Mouse (Mus musculus) forebrain, embryonic 15.5 days (tissue): Measurements from ENCODE around the gene Vps37c. TPM values are rescaled to one million over a fixed set of nuclear protein-coding genes. Genes with fewer than 3 reads are reported as not detected.

Experiments
- ATAC-seq: fragments of 200-750 bp; cut with Nextera tagmentation; replicated peaks from 2 replicates; pipeline ENCODE4 v1.8.0; 2017; ENCODE audit warnings: mild to moderate bottlenecking, moderate TSS enrichment, moderate library complexity
- H3K27ac ChIP-seq: fragments of 300-500 bp; sonication (generic); replicated peaks from 2 replicates; pipeline ENCODE4 v1.5.1; 2015; ENCODE audit warnings: mild to moderate bottlenecking, inconsistent platforms
- H3K27me3 ChIP-seq: fragments of 300-500 bp; sonication (generic); 2 replicates; pipeline ENCODE4 v1.6.1; 2015; ENCODE audit warnings: inconsistent platforms
- H3K36me3 ChIP-seq: fragments of 300-500 bp; sonication (generic); 2 replicates; pipeline ENCODE4 v1.6.1; 2015; ENCODE audit warnings: mild to moderate bottlenecking, inconsistent platforms
- H3K4me1 ChIP-seq: fragments of 300-500 bp; sonication (generic); 2 replicates; pipeline ENCODE4 v1.6.1; 2015; ENCODE audit warnings: inconsistent platforms
- H3K4me2 ChIP-seq: fragments of 300-500 bp; sonication (generic); replicated peaks from 2 replicates; pipeline ENCODE4 v1.6.1; 2015; ENCODE audit warnings: mild to moderate bottlenecking, inconsistent platforms
- H3K4me3 ChIP-seq: fragments of 300-500 bp; sonication (generic); 2 replicates; pipeline ENCODE4 v1.5.1; 2015; ENCODE audit warnings: mild to moderate bottlenecking, inconsistent platforms
- H3K9ac ChIP-seq: fragments of 300-500 bp; sonication (generic); replicated peaks from 2 replicates; pipeline ENCODE4 v1.6.1; 2015; ENCODE audit warnings: mild to moderate bottlenecking, inconsistent platforms
- H3K9me3 ChIP-seq: fragments of 300-500 bp; sonication (generic); 2 replicates; pipeline ENCODE4 v1.6.1; 2016; ENCODE audit warnings: inconsistent platforms
- WGBS: fragments of 180-500 bp; shearing (Covaris S2); methylation state at CpG from one replicate; pipeline ENCODE4 v1.1.7; 2015; ENCODE audit warnings: mixed read lengths; 5-methylcytosine and 5-hydroxymethylcytosine counted together
- polyA plus RNA-seq: library from polyadenylated mRNA; unstranded; fragments of >200 nt; fragmentation: Nextera tagmentation; extraction: Ambion mirVana; gene quantifications from 2 replicates; pipeline ENCODE4 v1.2.1, GENCODE M21; 2015

Gene Vps37c
- polyA plus RNA-seq, 1 experiment from 2014 or later, result 39.3 TPM

- Histone ChIP-seq H3K9me3 (no peaks in the 10 kb centered on the region), H3K27me3 (no peaks in the 10 kb centered on the region), H3K4me1 (no peaks in the 10 kb centered on the region), H3K4me3 (no peak overlapping the region), H3K4me2 (no peak overlapping the region), H3K27ac (no peak overlapping the region), H3K9ac (no peak overlapping the region), H3K36me3 (no peaks in the 10 kb centered on the region)
- 0 out of 2 replicates have a peak, but pooled peaks have one; percentile 23 for ATAC-seq
- 93% methylated on average over 3 of the region's 3 CpGs for WGBS
Measured at GRCm38 (mm10) chr19:10735061-10735460, 46.5 kb downstream of the Vps37c start.

DNA sequence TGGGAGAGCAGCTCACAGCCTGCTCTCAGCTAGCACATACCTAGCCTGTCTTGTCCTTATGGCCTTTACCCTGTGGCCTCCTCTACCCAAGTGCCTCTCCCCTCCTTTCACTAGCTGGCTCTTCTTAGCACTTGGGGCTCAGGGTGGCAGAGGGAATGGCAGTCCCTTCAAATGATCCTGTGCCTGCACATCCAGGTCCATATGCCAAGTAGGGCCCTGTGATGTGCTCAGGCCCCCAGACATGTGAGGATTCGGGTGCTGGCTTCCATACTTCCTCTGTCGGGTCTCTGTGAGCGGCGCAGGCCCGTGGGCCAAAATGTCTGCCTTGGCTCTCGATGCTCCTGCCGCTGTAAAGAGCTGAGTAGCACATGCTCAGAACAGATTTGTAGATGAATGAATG lies 47.3 kb downstream of the Vps37c start:
- ATAC-seq, result no peak
- no peak overlapping the region for H3K9ac ChIP-seq
- WGBS, result 94% methylated on average over 7 of the region's 7 CpGs
- no peaks in the 10 kb centered on the region for H3K4me1 ChIP-seq
- no peak overlapping the region for H3K27ac ChIP-seq
- no peak overlapping the region for H3K4me3 ChIP-seq
- H3K36me3 ChIP-seq, result no peaks in the 10 kb centered on the region
- no peaks in the 10 kb centered on the region for H3K27me3 ChIP-seq
- H3K4me2 ChIP-seq, result no peak overlapping the region
- H3K9me3 ChIP-seq, result no peaks in the 10 kb centered on the region

GRCm38 (mm10) chr19:10738038-10738437 lies 49.5 kb downstream of the Vps37c start:
- 92% methylated on average over 6 of the region's 6 CpGs for WGBS
- Histone ChIP-seq H3K27ac (no peak overlapping the region), H3K4me3 (no peak overlapping the region), H3K9me3 (no peaks in the 10 kb centered on the region), H3K9ac (no peak overlapping the region), H3K4me2 (no peak overlapping the region), H3K27me3 (no peaks in the 10 kb centered on the region), H3K4me1 (no peaks in the 10 kb centered on the region), H3K36me3 (no peaks in the 10 kb centered on the region)
- ATAC-seq, result no peak

GRCm38 (mm10) chr19:10738811-10739210 lies 50.3 kb downstream of the Vps37c start, which contains the start of gene Cd5:
Gene Cd5, minus strand, starts transcription at chr19:10739002.
- no peak within 1 kb of the TSS for H3K27ac ChIP-seq
- no peak for ATAC-seq
- H3K36me3 ChIP-seq, result no peaks in the 10 kb centered on the region
- no peaks in the 10 kb centered on the region for H3K9me3 ChIP-seq
- H3K4me2 ChIP-seq, result no peak within 1 kb of the TSS
- H3K9ac ChIP-seq, result no peak within 1 kb of the TSS
- H3K27me3 ChIP-seq, result no peaks in the 10 kb centered on the region
- whole genome bisulfite sequencing, result 67% methylated on average over 4 of the region's 4 CpGs
- H3K4me3 ChIP-seq, result no peak within 1 kb of the TSS
- no peaks in the 10 kb centered on the region for H3K4me1 ChIP-seq

DNA sequence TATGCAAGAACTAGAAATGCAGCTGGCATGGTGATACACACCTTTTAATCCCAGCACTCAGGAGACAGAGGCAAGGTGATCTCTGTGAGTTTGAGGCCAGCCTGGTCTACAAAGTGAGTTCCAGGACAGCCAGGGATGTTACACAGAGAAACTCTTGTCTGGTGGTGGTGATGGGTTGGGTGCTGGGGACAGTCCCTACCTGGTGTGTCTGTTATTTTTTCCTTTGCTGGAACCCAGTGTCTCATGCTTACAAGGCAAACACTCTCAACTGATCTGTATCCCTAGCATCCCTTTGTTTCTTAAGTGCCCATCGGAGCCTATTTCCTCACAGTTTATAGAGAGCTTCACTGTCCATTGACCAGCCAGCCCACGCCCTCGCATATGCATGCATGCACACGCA lies 51.4 kb downstream of the Vps37c start:
- H3K4me1 ChIP-seq, result no peaks in the 10 kb centered on the region
- H3K9ac ChIP-seq, result no peak overlapping the region
- H3K9me3 ChIP-seq, result no peaks in the 10 kb centered on the region
- WGBS, result 98% methylated on average over 4 of the region's 4 CpGs
- H3K27me3 ChIP-seq, result no peaks in the 10 kb centered on the region
- H3K4me3 ChIP-seq, result no peak overlapping the region
- H3K4me2 ChIP-seq, result no peak overlapping the region
- no peak overlapping the region for H3K27ac ChIP-seq
- H3K36me3 ChIP-seq, result no peaks in the 10 kb centered on the region
- no peak for ATAC-seq

- 55% methylated on average over 11 of the region's 11 CpGs for whole genome bisulfite sequencing
- no peak for ATAC-seq
Measured at GRCm38 (mm10) chr19:10740641-10741440, 52.3 kb downstream of the Vps37c start.

DNA sequence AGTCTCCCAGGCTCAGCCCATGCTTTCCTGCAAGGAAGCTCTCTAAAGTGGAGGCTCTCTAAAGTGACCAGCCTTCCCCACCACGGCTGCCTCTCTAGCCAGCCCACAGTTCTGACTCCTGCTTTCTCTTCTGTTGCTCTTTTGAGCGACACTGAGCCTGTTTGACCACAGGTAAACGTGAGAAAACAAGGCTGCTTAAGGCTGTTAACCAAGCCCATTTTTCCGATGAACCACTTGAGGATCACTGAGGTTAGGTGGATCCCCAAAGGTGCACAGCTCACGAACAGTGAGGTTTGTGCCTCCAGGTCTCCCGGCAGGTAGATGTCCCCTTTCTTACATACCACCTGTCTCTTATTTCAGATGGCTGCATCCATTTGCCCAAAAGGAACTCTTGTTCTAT lies 53.6 kb downstream of the Vps37c start:
- no peaks in the 10 kb centered on the region for H3K9me3 ChIP-seq
- H3K36me3 ChIP-seq, result no peaks in the 10 kb centered on the region
- H3K27me3 ChIP-seq, result no peaks in the 10 kb centered on the region
- 81% methylated on average over 6 of the region's 6 CpGs for WGBS
- no peak overlapping the region for H3K9ac ChIP-seq
- ATAC-seq, result no peak
- no peaks in the 10 kb centered on the region for H3K4me1 ChIP-seq
- no peak overlapping the region for H3K4me2 ChIP-seq
- no peak overlapping the region for H3K27ac ChIP-seq
- no peak overlapping the region for H3K4me3 ChIP-seq

More at GRCm38 (mm10) chr19:10740641-10741440, 52.3 kb downstream of the Vps37c start:
- H3K4me3 ChIP-seq, result no peak overlapping the region
- no peaks in the 10 kb centered on the region for H3K9me3 ChIP-seq
- H3K4me2 ChIP-seq, result no peak overlapping the region
- H3K27me3 ChIP-seq, result no peaks in the 10 kb centered on the region
- no peaks in the 10 kb centered on the region for H3K36me3 ChIP-seq
- no peak overlapping the region for H3K9ac ChIP-seq
- H3K27ac ChIP-seq, result no peak overlapping the region
- H3K4me1 ChIP-seq, result no peaks in the 10 kb centered on the region

DNA sequence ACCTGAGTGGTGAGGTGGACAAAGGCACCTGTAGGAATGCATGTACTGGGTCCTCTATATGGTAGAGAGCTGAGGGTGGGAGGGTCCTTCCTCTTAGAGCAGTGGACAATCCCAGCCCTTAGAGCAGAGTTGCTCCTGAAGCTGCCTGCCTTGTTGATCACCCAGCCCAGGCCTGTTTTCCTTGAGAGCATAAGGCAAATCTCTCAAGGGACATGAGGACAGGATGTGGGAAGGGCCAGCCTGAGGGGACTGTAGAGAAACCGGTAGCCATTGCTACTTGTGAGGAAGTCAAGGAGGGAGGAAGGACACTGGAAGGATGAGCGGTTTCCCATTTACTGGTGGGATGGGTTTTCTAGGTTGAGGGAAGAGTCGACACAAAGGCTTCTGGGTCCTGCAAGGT lies 54.0 kb downstream of the Vps37c start:
- Histone ChIP-seq H3K4me2 (no peak overlapping the region), H3K9me3 (no peaks in the 10 kb centered on the region), H3K9ac (no peak overlapping the region), H3K36me3 (no peaks in the 10 kb centered on the region), H3K27me3 (no peaks in the 10 kb centered on the region), H3K27ac (no peak overlapping the region), H3K4me3 (no peak overlapping the region), H3K4me1 (no peaks in the 10 kb centered on the region)
- WGBS, result 81% methylated on average over 3 of the region's 3 CpGs
- ATAC-seq, result no peak

GRCm38 (mm10) chr19:10747182-10747581 lies 58.6 kb downstream of the Vps37c start:
- Histone ChIP-seq H3K36me3 (no peaks in the 10 kb centered on the region), H3K4me1 (no peaks in the 10 kb centered on the region), H3K9ac (no peak overlapping the region), H3K9me3 (no peaks in the 10 kb centered on the region), H3K27ac (no peak overlapping the region), H3K4me3 (no peak overlapping the region), H3K4me2 (no peak overlapping the region), H3K27me3 (no peaks in the 10 kb centered on the region)
- WGBS, result 89% methylated on average over 7 of the region's 7 CpGs
- ATAC-seq, result no peak

DNA sequence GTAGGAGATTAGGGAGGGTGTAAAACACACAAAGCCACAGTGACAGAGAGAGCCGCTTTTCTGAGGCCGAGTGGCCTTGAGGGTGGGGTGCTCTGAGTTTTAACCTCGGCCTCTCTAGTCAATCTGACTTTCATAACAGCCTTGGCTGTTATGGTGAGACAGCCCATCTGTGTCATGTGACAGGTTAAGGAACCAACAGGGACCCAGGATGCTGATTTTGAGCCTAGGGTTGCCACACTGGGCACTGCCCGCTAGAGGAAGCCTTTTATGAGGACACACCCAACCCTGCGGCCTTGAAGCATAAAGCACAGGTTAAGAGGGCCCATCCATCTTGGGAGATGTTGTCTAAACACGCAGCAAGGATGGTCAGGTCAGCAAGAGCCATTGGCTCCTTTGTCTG lies 59.2 kb downstream of the Vps37c start:
- 89% methylated on average over 6 of the region's 6 CpGs for WGBS

DNA sequence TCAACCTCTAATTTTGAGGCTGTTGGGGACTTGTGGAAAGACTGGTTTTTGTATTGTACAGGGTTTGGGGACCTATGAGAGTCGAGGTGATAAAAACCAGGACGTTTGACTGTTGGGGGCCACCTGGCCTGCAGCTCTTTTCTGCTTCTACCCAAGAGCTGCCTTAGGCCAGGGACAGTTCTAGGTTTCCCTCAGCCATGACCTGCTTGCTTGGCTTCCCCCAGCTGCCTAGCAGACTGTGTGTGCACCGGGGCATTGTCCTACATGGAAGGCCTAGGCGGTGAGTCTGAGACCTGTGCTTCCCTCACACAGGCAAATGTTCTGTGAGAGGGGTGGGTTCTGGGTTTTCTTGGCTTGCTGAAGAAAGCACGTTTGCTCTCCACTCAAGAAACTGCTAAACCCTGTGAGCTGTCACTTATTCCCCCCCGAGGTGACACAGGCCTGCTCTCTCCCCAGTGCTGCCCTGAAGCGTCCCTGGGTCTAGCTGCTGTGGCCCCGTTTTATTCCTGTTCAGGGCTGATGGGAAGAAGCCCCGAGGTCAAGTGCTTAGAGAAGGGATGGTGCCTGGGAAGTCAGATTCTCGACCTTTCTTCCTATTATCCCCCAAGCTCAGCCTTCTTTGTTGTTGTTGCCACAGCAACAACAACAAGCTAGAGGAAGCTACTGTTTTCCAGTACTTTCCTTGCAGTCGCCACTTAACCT lies 60.0 kb downstream of the Vps37c start:
- 52% methylated on average over 11 of the region's 11 CpGs for WGBS
- H3K4me1 ChIP-seq, result no peaks in the 10 kb centered on the region
- no peaks in the 10 kb centered on the region for H3K9me3 ChIP-seq
- H3K27me3 ChIP-seq, result no peaks in the 10 kb centered on the region
- ATAC-seq, result no peak
- H3K4me2 ChIP-seq, result no peak overlapping the region
- no peak overlapping the region for H3K9ac ChIP-seq
- no peaks in the 10 kb centered on the region for H3K36me3 ChIP-seq
- no peak overlapping the region for H3K4me3 ChIP-seq
- H3K27ac ChIP-seq, result no peak overlapping the region

More for the DNA sequence above, 59.2 kb downstream of the Vps37c start:
- Histone ChIP-seq H3K9ac (no peak overlapping the region), H3K27ac (no peak overlapping the region), H3K9me3 (no peaks in the 10 kb centered on the region), H3K4me3 (no peak overlapping the region), H3K27me3 (no peaks in the 10 kb centered on the region), H3K36me3 (no peaks in the 10 kb centered on the region), H3K4me2 (no peak overlapping the region), H3K4me1 (no peaks in the 10 kb centered on the region)
- ATAC-seq, result no peak

GRCm38 (mm10) chr19:10749295-10749694 lies 60.8 kb downstream of the Vps37c start:
- no peaks in the 10 kb centered on the region for H3K36me3 ChIP-seq
- H3K9me3 ChIP-seq, result no peaks in the 10 kb centered on the region
- H3K4me1 ChIP-seq, result no peaks in the 10 kb centered on the region
- H3K4me2 ChIP-seq, result no peak overlapping the region
- H3K4me3 ChIP-seq, result no peak overlapping the region
- no peak overlapping the region for H3K27ac ChIP-seq
- H3K27me3 ChIP-seq, result no peaks in the 10 kb centered on the region
- 89% methylated on average over 6 of the region's 6 CpGs for WGBS
- H3K9ac ChIP-seq, result no peak overlapping the region
- ATAC-seq, result no peak
